Mouse (Mus musculus) left cerebral cortex, adult 11 months (tissue): ENCODE measurements around the gene Olfr543.

ENCODE experiments used
- DNase-seq: peaks from one replicate; pipeline ENCODE4 v3.0.0; 2022; ENCODE audit warnings: low spot score

Olfr543 gene

GRCm38 (mm10) chr7:102476601-102477000 lies 4.9 kb downstream of the Olfr543 start:
- DNase-seq: no peak

- no peak for DNase-seq
Measured at GRCm38 (mm10) chr7:102472675-102473074, 8.8 kb downstream of the Olfr543 start.

GRCm38 (mm10) chr7:102467566-102467965 lies 13.9 kb downstream of the Olfr543 start:
- DNase-seq: no peak

- DNase-seq: no peak
Measured at GRCm38 (mm10) chr7:102458618-102459380, 22.7 kb downstream of the Olfr543 start.

- no peak for DNase-seq
Measured at GRCm38 (mm10) chr7:102446438-102446837, 35.0 kb downstream of the Olfr543 start.

- DNase-seq: no peak
Measured at GRCm38 (mm10) chr7:102444301-102444700, 37.2 kb downstream of the Olfr543 start.

GRCm38 (mm10) chr7:102442432-102442831 lies 39.0 kb downstream of the Olfr543 start:
- DNase-seq: no peak

GRCm38 (mm10) chr7:102441657-102442391 lies 39.7 kb downstream of the Olfr543 start, which contains the start of gene Rrm1:
Gene Rrm1 (plus strand): TSS chr7:102441695.
- DNase-seq: peak; percentile 94

- DNase-seq: no peak
Measured at GRCm38 (mm10) chr7:102440822-102441656, 40.4 kb downstream of the Olfr543 start.

- DNase-seq: no peak
Measured at GRCm38 (mm10) chr7:102434344-102434743, 47.1 kb downstream of the Olfr543 start.
